Mouse (Mus musculus) left cerebral cortex, postnatal 14 days (tissue): ENCODE data around the gene Cfl2. TPM values are rescaled to one million over a fixed set of nuclear protein-coding genes. Genes with fewer than 3 reads are reported as not detected.
"Not testable (repeated sequence)": the region's sequence is repeated elsewhere in the genome, so short reads cannot be mapped to it uniquely, and the experiment has no call there.

Experiments
- DNase-seq, 2 experiments: peaks; one replicate each; pipeline ENCODE4 v3.0.0; 2021 to 2022; ENCODE audit warnings: low spot score in 2 of 2, mixed read lengths in 1 of 2
- intact Hi-C: fragments of 180-260 bp; cut with DNase I; formaldehyde crosslinking; loops from one replicate; pipeline ENCODE4 v1.15.1; 2025
- total RNA-seq, 2 experiments: library from RNA; stranded (reverse); gene quantifications; 2 replicates each; pipeline ENCODE4 v1.2.3; 2021

The Cfl2 gene
- total RNA-seq, 2 experiments from 2014 or later, result 144 to 154 TPM

- peak; percentile 63 to 85 for DNase-seq
- intact Hi-C loops, result no loop called here
Observed at GRCm38 (mm10) chr12:54834925-54835447, 27.7 kb downstream of the Cfl2 start.

GRCm38 (mm10) chr12:54833856-54834399 lies 28.7 kb downstream of the Cfl2 start:
- intact Hi-C loops, result no loop called here
- DNase-seq, result peak in 1 of 2 experiments; percentile 54

- intact Hi-C loops, result loop anchor here (2.0 kb wide), 1 partner anchor 47 kb away; no protein-coding TSS in a partner anchor
Observed at GRCm38 (mm10) chr12:54831927-54832326, 30.8 kb downstream of the Cfl2 start.

GRCm38 (mm10) chr12:54830574-54830973 lies 32.1 kb downstream of the Cfl2 start:
- intact Hi-C loops, result loop anchor here (2.0 kb wide), 1 partner anchor 48 kb away; no protein-coding TSS in a partner anchor
- peak; percentile 82 to 89 for DNase-seq

More at GRCm38 (mm10) chr12:54831927-54832326, 30.8 kb downstream of the Cfl2 start:
- DNase-seq, result not testable (repeated sequence)

- intact Hi-C loops, result loop anchor here (2.0 kb wide), 1 partner anchor 49 kb away; no protein-coding TSS in a partner anchor
- no peak for DNase-seq
Observed at GRCm38 (mm10) chr12:54829876-54830275, 32.8 kb downstream of the Cfl2 start.

GRCm38 (mm10) chr12:54828043-54828442 lies 34.6 kb downstream of the Cfl2 start:
- intact Hi-C loops, result no loop called here
- DNase-seq, result no peak

GRCm38 (mm10) chr12:54825202-54825601 lies 37.5 kb downstream of the Cfl2 start:
- DNase-seq, result no peak
- intact Hi-C loops, result no loop called here

GRCm38 (mm10) chr12:54822836-54823426 lies 39.7 kb downstream of the Cfl2 start:
- peak; percentile 80 to 86 for DNase-seq
- intact Hi-C loops, result no loop called here

- intact Hi-C loops, result no loop called here
- no peak for DNase-seq
Observed at GRCm38 (mm10) chr12:54820684-54821161, 42.0 kb downstream of the Cfl2 start.

- intact Hi-C loops, result no loop called here
- DNase-seq, result no peak
Observed at GRCm38 (mm10) chr12:54819181-54819935, 43.3 kb downstream of the Cfl2 start.

- intact Hi-C loops, result no loop called here
- DNase-seq, result no peak
Observed at GRCm38 (mm10) chr12:54810142-54810541, 52.5 kb downstream of the Cfl2 start.

Other genes with a start within 250 kb of the Cfl2 start
- 10 to 100 TPM; 29.4 to 34.1 TPM for gene Sptssa, start 206.3 kb downstream of the Cfl2 start, total RNA-seq
- 10 to 100 TPM; 39.6 to 45.4 TPM for gene Eapp, start 167.0 kb downstream of the Cfl2 start, total RNA-seq
- gene Snx6, start 67.2 kb downstream of the Cfl2 start, total RNA-seq, result 10 to 100 TPM; 49.0 to 50.5 TPM
- not detected for gene Gm20403, start 123.7 kb upstream of the Cfl2 start, total RNA-seq
- gene Baz1a, start 151.5 kb upstream of the Cfl2 start, total RNA-seq, result 1 to 10 TPM; 2.2 to 2.7 TPM
- gene 2700097O09Rik, start 217.2 kb upstream of the Cfl2 start, total RNA-seq, result 1 to 10 TPM; 7.8 to 8.8 TPM
- 100 to 1,000 TPM in 1 of 2 experiments, 10 to 100 TPM in 1; 97.8 to 102 TPM for gene Srp54a, start 217.4 kb upstream of the Cfl2 start, total RNA-seq